Mouse (Mus musculus) thymus, adult 2 months (tissue): ENCODE results near the gene Anks1b. TPM values are rescaled to one million over a fixed set of nuclear protein-coding genes. Genes with fewer than 3 reads are reported as not detected.

ENCODE experiments used
- DNase-seq: peaks from one replicate; pipeline ENCODE4 v3.0.0; 2021
- H3K27ac ChIP-seq: fragments of 200-500 bp; 2 replicates; pipeline ENCODE4 v1.5.1; 2012; ENCODE audit warnings: low read length, control low read depth; ENCODE audit not compliant: control insufficient read depth, insufficient read depth
- H3K27me3 ChIP-seq: fragments of 200-500 bp; 2 replicates; pipeline ENCODE4 v1.6.1; 2012; ENCODE audit warnings: mild to moderate bottlenecking, low read length, moderate library complexity, mixed read lengths; ENCODE audit not compliant: control insufficient read depth, insufficient read depth
- H3K36me3 ChIP-seq: fragments of 200-500 bp; 2 replicates; pipeline ENCODE4 v1.6.1; 2012; ENCODE audit warnings: mild to moderate bottlenecking, low read length, moderate library complexity; ENCODE audit not compliant: control insufficient read depth, insufficient read depth
- H3K4me1 ChIP-seq: fragments of 200-500 bp; replicated peaks from 2 replicates; pipeline ENCODE4 v1.6.1; 2012; ENCODE audit warnings: low read length; ENCODE audit not compliant: control insufficient read depth, insufficient read depth
- H3K4me3 ChIP-seq: fragments of 200-500 bp; 2 replicates; pipeline ENCODE4 v1.5.1; 2012; ENCODE audit warnings: mild to moderate bottlenecking, low read length, control low read depth, moderate library complexity; ENCODE audit not compliant: control insufficient read depth, insufficient read depth
- CTCF ChIP-seq: fragments of 200-500 bp; IDR thresholded peaks from 2 replicates; pipeline ENCODE4 v1.5.1; 2012; ENCODE audit warnings: mild to moderate bottlenecking, control low read depth, low read length, moderate library complexity, borderline replicate concordance; ENCODE audit not compliant: control insufficient read depth, poor library complexity, insufficient read depth; ENCODE audit errors: extremely low read depth
- POLR2A ChIP-seq: fragments of 200-500 bp; IDR thresholded peaks from 2 replicates; pipeline ENCODE4 v1.6.1; 2012; ENCODE audit warnings: mild to moderate bottlenecking, low read length, control low read depth, moderate library complexity; ENCODE audit not compliant: control insufficient read depth, poor library complexity, insufficient read depth; ENCODE audit errors: extremely low read depth
- WGBS: fragments of 180-500 bp; shearing (Covaris S2); methylation state at CpG from one replicate; pipeline ENCODE4 v1.1.7; 2018; 5-methylcytosine and 5-hydroxymethylcytosine counted together
- polyA plus RNA-seq: library from polyadenylated mRNA; depleted of rRNA; stranded (reverse); fragments of >200 nt; gene quantifications from 2 replicates; pipeline ENCODE4 v1.2.3, GENCODE M21; 2012

Gene Anks1b
- polyA plus RNA-seq, 1 experiment: 0.24 TPM

GRCm38 (mm10) chr10:90370751-90371150 lies 497.4 kb downstream of the Anks1b start:
- Histone ChIP-seq H3K4me1 (no peaks in the 10 kb centered on the region), H3K4me3 (no peak overlapping the region), H3K27ac (no peak overlapping the region), H3K36me3 (no peaks in the 10 kb centered on the region), H3K27me3 (no peaks in the 10 kb centered on the region)
- TF ChIP-seq CTCF: no peak
- no peak for TF ChIP-seq POLR2A
- DNase-seq: no peak
- WGBS: 87% methylated on average over 3 of the region's 3 CpGs

GRCm38 (mm10) chr10:90373469-90373868 lies 500.2 kb downstream of the Anks1b start:
- 17% methylated on average over 4 of the region's 4 CpGs for WGBS
- no peak for TF ChIP-seq POLR2A
- TF ChIP-seq CTCF: no peak
- H3K36me3 ChIP-seq: no peaks in the 10 kb centered on the region
- no peaks in the 10 kb centered on the region for H3K4me1 ChIP-seq
- no peak overlapping the region for H3K4me3 ChIP-seq
- H3K27ac ChIP-seq: no peak overlapping the region
- no peaks in the 10 kb centered on the region for H3K27me3 ChIP-seq
- DNase-seq: no peak

- TF ChIP-seq CTCF (no peak), POLR2A (no peak)
- WGBS: 54% methylated on average over 1 of the region's 1 CpGs
These were observed 503.3 kb downstream of the Anks1b start for GRCm38 (mm10) chr10:90376605-90377004.

GRCm38 (mm10) chr10:90380062-90380461 lies 506.8 kb downstream of the Anks1b start:
- no peaks in the 10 kb centered on the region for H3K4me1 ChIP-seq
- TF ChIP-seq CTCF: no peak
- TF ChIP-seq POLR2A: no peak
- H3K36me3 ChIP-seq: no peaks in the 10 kb centered on the region
- H3K27me3 ChIP-seq: no peaks in the 10 kb centered on the region
- H3K27ac ChIP-seq: no peak overlapping the region
- 7% methylated on average over 1 of the region's 1 CpGs for WGBS
- no peak overlapping the region for H3K4me3 ChIP-seq
- DNase-seq: no peak

More at GRCm38 (mm10) chr10:90376605-90377004, 503.3 kb downstream of the Anks1b start:
- Histone ChIP-seq H3K36me3 (no peaks in the 10 kb centered on the region), H3K4me3 (no peak overlapping the region), H3K27ac (no peak overlapping the region), H3K27me3 (no peaks in the 10 kb centered on the region), H3K4me1 (no peaks in the 10 kb centered on the region)
- no peak for DNase-seq

- 89% methylated on average over 8 of the region's 8 CpGs for WGBS
- no peak for TF ChIP-seq CTCF
- TF ChIP-seq POLR2A: no peak
- no peak overlapping the region for H3K4me3 ChIP-seq
- H3K27ac ChIP-seq: no peak overlapping the region
- no peaks in the 10 kb centered on the region for H3K36me3 ChIP-seq
- H3K4me1 ChIP-seq: no peaks in the 10 kb centered on the region
- no peak for DNase-seq
- H3K27me3 ChIP-seq: no peaks in the 10 kb centered on the region
These were observed 507.5 kb downstream of the Anks1b start for GRCm38 (mm10) chr10:90380704-90381339.

- Histone ChIP-seq H3K4me1 (no peaks in the 10 kb centered on the region), H3K36me3 (no peaks in the 10 kb centered on the region), H3K27me3 (no peaks in the 10 kb centered on the region), H3K27ac (no peak overlapping the region), H3K4me3 (no peak overlapping the region)
- TF ChIP-seq CTCF (no peak), POLR2A (no peak)
- 97% methylated on average over 4 of the region's 4 CpGs for WGBS
- no peak for DNase-seq
These were observed 527.1 kb downstream of the Anks1b start for GRCm38 (mm10) chr10:90400382-90400781.

- Histone ChIP-seq H3K4me3 (no peak overlapping the region), H3K4me1 (no peaks in the 10 kb centered on the region), H3K27ac (no peak overlapping the region), H3K27me3 (no peaks in the 10 kb centered on the region), H3K36me3 (no peaks in the 10 kb centered on the region)
- no peak for DNase-seq
- WGBS: 84% methylated on average over 2 of the region's 2 CpGs
- TF ChIP-seq POLR2A: no peak
- TF ChIP-seq CTCF: no peak
These were observed 535.2 kb downstream of the Anks1b start for GRCm38 (mm10) chr10:90408484-90408883.
